Mouse (Mus musculus) small intestine, adult 2 months (tissue): ENCODE results near the gene Tfb2m.

ENCODE experiments used
- CTCF ChIP-seq: fragments of 200-500 bp; IDR thresholded peaks from 2 replicates; pipeline ENCODE4 v1.5.1; 2012; ENCODE audit warnings: low read depth, mild to moderate bottlenecking, control low read depth, inconsistent platforms, low read length, moderate library complexity, mixed read lengths; ENCODE audit not compliant: insufficient replicate concordance, insufficient read length; ENCODE audit errors: extremely low read depth
- POLR2A ChIP-seq: fragments of 200-500 bp; IDR thresholded peaks from 2 replicates; pipeline ENCODE4 v1.6.1; 2012; ENCODE audit warnings: low read depth, mild to moderate bottlenecking, control low read depth, inconsistent platforms, low read length, moderate library complexity

DNA sequence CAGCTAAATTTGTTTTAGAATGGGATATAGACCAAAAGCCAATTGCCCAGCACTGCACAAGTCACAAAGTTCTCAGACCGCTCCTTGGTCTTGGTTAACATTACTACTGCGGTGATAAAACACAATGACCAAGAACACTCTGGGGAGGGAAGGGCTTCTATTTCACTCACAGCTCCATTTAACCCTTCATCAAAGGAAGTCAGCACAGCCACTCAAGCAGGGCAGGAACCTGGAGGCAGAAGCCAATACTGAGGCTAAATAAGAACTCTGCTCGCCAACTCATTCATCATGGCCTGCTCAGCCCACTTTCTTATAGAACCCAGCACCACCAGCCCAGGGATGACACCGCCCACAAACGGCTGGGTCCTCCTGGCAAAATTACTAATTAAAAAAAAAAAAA, 57.5 kb downstream of the Tfb2m start:
- no peak for TF ChIP-seq CTCF
- no peak for TF ChIP-seq POLR2A
